Mouse (Mus musculus): ENCODE data around the gene Ppp6r3.

DNA sequence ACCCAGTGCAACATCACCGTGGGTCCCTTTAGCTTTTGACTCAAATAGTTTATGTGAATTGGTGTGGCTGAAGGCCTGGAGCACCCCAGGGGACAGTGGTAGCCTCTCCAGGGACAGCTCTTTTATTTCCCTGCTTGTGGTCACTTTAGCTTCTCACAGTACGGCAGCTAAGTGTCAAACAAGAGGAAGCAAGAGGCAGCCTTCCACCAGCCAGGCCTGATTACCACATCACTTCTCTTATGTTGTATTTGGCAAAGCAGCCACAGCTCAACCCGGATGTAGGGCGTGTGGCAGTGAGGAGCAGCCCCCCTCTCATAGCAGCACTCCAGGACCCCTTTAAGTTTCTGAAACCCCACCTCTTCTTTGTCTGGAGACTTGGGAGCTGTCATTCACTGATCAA, 152.6 kb downstream of the Ppp6r3 start:
- TF ChIP-seq POLR2A (IDR thresholded peaks at IDR 0.05; ENCODE audit: control insufficient read depth, extremely low read depth, insufficient read depth, low read length, poor library complexity) (no peak), CTCF (IDR thresholded peaks at IDR 0.05; ENCODE audit: borderline replicate concordance, control insufficient read depth, extremely low read depth, insufficient read depth, low read length, poor library complexity) (no peak)

Measured in thymus, adult 2 months (tissue).